Mouse (Mus musculus) cerebellum, adult (tissue): Measurements from ENCODE around the gene Myo1b.

Experiments used
- ATAC-seq: cut with Nextera tagmentation; 2 replicates; pipeline ENCODE4 v1.9.2; 2017; ENCODE audit warnings: mild to moderate bottlenecking, moderate library complexity, mixed read lengths; ENCODE audit not compliant: insufficient number of reproducible peaks, low FRiP score, low TSS enrichment

Gene Myo1b

DNA sequence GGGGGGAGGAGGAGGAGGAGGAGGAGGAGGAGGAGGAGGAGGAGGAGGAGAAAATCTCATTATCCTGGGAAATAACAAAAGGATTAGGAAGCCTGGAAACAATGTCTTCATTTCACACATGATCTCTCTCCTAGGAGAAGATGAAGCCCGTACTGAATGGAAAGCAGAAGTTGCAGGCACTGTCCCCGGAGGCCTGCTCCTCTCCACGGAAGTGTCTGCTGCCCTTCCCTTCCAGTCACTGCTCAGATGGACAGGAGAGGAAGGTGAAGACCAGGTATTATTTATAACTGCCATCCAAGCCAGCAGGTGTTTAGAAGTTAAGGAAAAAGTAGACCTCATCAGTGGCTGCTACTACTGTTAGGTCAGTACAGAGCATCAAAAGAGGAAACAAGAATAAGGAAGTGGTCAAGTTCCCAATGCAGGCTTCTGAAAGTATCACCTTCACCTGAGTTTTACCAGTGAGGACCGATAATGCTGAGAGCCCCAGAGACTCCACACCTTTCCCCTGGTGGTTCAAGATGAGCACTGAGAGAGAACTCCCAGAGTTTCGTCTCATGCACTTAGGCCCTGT is 110.7 kb downstream of the Myo1b start:
- no peak for ATAC-seq

GRCm38 (mm10) chr1:51804296-51805039 is 111.4 kb downstream of the Myo1b start:
- ATAC-seq: no peak

DNA sequence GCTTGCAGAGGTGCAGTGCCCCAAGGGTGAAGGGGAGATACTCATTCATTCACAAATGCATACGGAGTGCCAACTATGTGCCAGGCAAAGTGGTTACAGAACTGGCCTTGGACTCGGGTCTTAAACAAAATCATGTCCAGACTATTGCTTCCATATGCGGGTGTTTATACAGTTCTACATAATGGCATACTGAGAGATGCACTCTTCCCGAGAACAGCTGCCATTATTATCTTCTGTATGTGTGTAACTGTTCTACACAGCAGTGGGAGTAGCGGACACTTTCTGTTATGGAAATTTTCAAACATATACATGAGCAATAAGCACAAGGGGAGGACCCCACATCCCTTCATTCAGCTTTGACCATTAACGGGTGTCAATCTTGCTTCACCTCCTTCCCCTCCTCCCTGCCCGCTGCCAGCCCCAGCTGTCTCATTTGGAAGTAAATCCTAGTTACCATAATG is 117.8 kb downstream of the Myo1b start:
- no peak for ATAC-seq

DNA sequence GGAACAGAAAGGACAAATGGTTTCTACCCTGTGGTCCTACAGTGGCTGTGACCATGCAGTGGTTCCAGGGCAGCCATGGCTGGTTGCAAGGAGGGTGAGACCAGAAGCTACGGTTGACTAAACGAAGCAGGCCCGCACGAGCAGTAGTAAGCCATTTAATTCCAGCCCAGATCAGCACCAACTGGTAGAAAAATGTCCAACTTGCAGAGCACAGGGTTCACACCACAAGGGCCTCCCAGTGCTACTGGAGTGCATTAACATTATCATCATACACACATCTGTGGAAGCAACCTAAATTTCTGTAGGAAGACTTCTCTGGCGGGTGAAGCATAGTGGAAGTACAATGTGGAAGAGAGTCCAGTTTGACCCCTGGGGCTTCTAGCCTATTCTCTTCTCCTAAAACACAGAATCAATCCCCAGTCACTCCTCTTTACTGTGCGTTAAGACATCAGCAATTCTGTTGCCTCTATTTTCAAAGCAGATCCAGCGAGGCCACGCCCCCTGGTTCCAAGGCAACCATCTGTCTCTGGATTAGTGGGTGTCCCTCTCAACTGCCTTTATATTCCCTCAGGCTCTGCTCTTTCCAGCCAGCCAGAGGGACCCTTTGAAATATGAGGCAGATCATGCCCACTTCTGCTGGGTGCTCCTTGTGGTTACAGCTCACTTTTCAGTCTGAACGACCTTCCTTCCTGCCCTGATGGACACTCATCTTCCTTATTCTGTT is 120.1 kb downstream of the Myo1b start:
- ATAC-seq: no peak

DNA sequence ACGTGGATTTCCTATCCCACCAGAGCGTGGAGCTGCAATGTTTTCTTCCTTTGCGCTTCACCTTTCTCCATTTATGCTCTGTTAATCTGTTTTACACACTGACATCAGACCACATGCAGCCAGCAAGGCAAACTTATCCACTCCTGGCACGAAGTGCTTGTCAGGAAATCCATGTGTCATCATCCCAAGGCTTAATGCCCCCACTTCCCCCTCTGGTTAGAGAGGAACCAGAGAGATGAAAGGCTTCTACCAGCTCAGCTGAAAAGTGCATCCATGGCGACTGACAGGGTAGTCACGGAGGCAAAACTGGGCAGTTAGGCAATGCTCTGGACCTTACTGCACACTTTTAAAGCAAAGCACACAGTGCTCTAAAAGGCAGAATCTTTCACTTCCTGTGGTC is 126.6 kb downstream of the Myo1b start:
- ATAC-seq: no peak

DNA sequence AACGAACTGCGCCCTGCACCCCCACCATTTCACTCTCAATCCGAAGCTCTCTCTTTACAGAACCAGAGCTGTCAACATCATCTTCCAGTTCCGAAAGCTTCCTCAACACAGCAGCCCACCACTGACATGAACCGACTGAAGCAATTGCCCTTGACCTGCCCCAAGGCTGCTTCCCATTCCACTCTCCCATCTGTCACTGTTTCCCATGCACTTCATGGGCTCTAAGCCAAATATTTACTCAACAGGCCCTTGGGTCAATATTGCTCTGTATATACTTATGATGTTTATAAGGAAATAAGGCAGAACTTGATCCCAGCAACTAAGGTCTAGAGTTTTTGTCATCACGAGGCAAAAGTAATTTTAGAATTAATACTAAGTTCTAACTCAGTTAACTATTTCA is 133.8 kb downstream of the Myo1b start:
- no peak for ATAC-seq

DNA sequence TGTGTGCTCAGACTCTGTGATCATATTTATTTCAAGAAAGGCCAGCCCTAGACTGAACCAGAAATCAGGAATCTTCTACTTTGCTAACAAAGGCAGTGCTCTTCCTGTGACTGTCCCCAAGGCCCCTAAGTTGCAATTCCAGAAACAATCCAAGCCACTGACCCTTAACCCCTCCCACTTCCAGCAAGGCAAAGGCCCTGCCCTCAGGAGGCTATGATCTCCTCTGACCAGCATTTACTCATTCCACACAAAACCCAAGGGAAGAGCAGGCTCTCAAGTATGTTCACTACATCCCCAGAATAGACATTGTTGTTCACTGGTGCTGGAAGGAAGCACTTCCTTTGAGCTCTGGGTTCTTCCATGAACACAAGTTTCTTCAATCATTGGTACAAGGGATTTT is 135.5 kb downstream of the Myo1b start:
- ATAC-seq: no peak

- no peak for ATAC-seq
Measured at GRCm38 (mm10) chr1:51778241-51778640, 137.6 kb downstream of the Myo1b start.

DNA sequence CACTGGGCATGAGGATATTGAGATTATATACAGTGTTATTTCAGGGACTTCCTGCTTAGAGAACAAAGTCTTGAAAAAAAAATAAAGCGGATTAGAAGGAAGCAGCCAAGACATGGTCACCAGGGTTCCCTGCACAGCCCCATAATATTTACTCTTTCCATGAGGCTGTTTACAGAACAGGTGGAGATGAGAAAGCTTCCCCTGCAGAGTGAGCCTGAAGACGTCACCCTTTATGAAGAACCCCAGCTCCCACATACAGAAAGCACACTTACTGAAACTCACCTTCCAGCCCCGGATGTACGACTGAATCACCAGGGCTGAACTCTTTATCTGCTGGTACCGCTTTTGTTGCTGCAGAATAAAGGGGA is 145.4 kb downstream of the Myo1b start:
- no peak for ATAC-seq

GRCm38 (mm10) chr1:51769815-51770503 is 145.9 kb downstream of the Myo1b start:
- ATAC-seq: no peak

GRCm38 (mm10) chr1:51766271-51766670 is 149.6 kb downstream of the Myo1b start:
- no peak for ATAC-seq

GRCm38 (mm10) chr1:51765156-51765555 is 150.7 kb downstream of the Myo1b start:
- ATAC-seq: no peak

DNA sequence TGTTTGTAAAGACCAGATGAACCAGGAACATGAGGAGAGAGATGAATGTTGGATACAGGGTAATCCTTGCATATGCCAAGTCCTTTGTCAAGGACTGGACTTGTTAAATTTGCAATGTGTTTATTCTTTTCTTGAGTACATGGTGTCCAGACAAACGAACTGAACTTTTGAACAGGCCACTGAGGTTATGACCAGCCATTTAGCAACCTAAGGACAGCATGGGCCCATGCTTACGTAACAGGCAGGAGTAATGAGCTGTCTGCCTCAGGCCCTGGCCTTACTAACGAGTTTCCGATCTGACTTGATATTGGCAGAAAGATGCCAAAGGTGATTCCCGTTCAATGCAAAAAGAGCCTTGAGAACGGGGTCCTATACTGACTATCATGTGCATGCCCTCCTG is 156.2 kb downstream of the Myo1b start:
- no peak for ATAC-seq

GRCm38 (mm10) chr1:51758326-51759109 is 157.4 kb downstream of the Myo1b start:
- ATAC-seq: no peak

GRCm38 (mm10) chr1:51753621-51754020 is 162.2 kb downstream of the Myo1b start:
- no peak for ATAC-seq

DNA sequence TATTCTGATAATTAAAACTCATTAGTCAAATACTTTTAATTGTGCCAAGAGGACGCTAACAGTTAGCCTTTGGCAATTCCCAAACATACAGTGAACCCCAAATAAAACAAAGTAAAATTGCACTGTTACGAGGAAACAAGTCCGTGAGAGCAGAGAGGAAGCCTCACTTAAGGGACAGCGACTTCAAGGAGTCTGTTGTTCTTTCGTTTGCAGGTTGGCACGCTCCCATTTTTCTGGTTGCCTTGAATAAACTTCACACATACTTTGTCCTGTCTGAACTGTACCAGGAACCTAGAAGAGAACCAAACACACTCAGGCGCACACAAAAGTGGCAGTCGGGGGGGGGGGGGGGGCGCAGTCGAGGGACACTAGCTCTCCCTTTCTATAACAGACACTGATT is 164.9 kb downstream of the Myo1b start:
- ATAC-seq: no peak

DNA sequence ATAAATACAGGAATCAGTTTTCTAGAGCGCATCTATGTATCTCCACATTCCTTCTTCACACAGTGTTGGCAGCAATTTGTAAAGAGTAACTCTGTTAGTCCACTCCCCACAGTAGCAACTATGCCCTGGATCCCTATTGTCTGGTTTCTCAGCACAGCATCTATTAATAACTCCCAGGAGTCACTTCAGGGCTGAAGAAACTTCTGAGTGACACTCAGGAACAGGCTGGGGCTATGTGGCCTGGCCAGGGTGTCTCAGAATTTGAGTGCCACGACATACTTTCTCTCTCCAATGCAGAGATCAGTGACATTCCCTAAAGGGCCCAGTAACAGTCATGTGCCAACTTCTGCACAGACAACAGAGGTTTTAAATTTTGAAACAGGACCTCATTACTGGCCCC is 167.6 kb downstream of the Myo1b start:
- ATAC-seq: no peak

- ATAC-seq: no peak
Measured at GRCm38 (mm10) chr1:51747494-51747893, 168.4 kb downstream of the Myo1b start.

- ATAC-seq: no peak
Measured at GRCm38 (mm10) chr1:51746711-51747240, 169.1 kb downstream of the Myo1b start.
